Mouse (Mus musculus) thymus, postnatal 25 days (tissue): ENCODE data around the gene Rhox3a2.
"Not testable (repeated sequence)": the region's sequence is repeated elsewhere in the genome, so short reads cannot be mapped to it uniquely, and the experiment has no call there.

ENCODE experiments used
- DNase-seq: peaks from one replicate; pipeline ENCODE4 v3.0.0; 2022

Rhox3a2 gene

DNA sequence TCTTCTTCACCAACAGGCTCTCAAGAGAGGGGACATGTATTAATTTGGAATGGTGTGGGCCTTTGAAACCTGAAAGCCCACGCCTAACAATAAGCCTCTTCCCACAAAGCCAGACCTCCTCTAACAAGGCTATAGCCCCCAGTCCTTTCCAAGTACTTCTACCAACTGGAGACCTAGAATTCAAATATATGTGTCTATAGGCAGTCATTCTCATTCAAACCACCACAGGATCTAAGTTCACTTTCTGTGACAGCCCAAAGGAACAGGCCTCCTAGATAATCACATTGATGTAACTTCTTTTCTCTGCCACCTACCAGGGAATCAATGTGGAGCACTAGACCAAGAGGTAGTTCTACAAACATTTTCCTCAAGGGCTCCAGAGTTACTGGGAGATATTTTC, at the start of gene Rhox3a2:
Gene Rhox3a2 (plus strand): TSS at position 301 of the 400 bp plus-strand sequence.
- DNase-seq = not testable (repeated sequence)

DNA sequence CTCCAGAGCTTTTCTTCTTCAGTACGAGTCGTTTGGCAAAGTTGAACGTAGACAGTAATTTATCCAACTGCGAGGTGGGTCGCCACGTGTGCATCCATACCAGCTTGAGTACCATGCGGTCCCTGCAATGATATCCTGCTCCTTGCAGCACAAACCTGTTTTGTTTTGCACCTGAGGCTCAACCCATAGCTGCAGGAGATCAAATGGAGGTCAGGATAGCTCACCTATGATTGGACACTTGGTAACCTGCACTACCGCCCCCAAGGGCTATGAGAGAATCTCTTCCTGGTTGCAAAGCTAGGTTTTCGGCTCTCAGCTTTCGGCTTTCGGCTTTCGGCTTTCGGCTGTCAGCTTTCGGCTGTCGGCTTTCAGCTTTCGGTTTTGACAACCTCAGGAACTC, 10.7 kb downstream of the Rhox3a2 start, which contains the start of gene Rhox4a2:
Gene Rhox4a2 (plus strand): TSS at position 301 of the 400 bp plus-strand sequence.
- not testable (repeated sequence) for DNase-seq

DNA sequence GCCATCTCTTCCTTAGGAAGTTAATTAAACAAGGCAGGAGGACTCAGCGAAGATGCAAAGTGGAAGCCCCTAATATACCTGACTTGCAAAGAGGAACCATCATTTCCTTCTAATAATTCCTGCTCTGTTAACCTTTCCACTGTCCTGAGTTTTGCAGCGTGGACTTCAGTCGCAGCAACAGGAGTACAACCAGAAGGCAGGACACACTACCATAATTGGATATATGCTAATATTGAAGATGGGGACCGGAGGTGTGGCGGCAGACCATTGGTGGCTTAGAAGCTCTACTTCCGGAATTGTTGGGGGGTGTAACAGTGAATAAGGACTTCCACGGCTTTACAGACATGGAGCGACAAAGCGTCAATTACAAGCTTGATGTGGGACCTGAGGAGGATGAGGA, 31.9 kb downstream of the Rhox3a2 start, which contains the start of gene Rhox2b:
Gene Rhox2b (plus strand): TSS at position 301 of the 400 bp plus-strand sequence.
- DNase-seq = not testable (repeated sequence)

DNA sequence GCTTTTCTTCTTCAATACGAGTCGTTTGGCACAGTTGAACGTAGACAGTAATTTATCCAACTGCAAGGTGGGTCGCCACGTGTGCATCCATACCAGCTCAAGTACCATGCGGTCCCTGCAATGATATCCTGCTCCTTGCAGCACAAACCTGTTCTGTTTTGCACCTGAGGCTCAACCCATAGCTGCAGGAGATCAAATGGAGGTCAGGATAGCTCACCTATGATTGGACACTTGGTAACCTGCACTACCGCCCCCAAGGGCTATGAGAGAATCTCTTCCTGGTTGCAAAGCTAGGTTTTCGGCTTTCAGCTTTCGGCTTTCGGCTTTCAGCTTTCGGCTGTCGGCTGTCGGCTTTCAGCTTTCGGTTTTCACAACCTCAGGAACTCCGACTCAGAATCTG, 52.4 kb downstream of the Rhox3a2 start, which contains the start of gene Rhox4b:
Gene Rhox4b (plus strand): TSS at position 301 of the 400 bp plus-strand sequence.
- DNase-seq = not testable (repeated sequence)
